Mouse (Mus musculus): ENCODE data around the gene Dhh.
"Not testable (repeated sequence)": the region's sequence is repeated elsewhere in the genome, so short reads cannot be mapped to it uniquely, and the experiment has no call there.

Dhh gene

GRCm38 (mm10) chr15:98897928-98898800 is at the start of gene Dhh:
TSS of gene Dhh (minus strand) at chr15:98898540.
- DNase-seq (ENCODE audit: low spot score in 2 of 2) = no peak

- no peak for DNase-seq (ENCODE audit: low spot score in 2 of 2)
These were observed 49.5 kb upstream of the Dhh start for GRCm38 (mm10) chr15:98947884-98948283.

GRCm38 (mm10) chr15:98943133-98943532 is 44.8 kb upstream of the Dhh start:
- DNase-seq (ENCODE audit: low spot score in 2 of 2) = no peak

GRCm38 (mm10) chr15:98942081-98942480 is 43.7 kb upstream of the Dhh start:
- DNase-seq (ENCODE audit: low spot score in 2 of 2) = no peak

- no peak for DNase-seq (ENCODE audit: low spot score in 2 of 2)
These were observed 43.2 kb upstream of the Dhh start for GRCm38 (mm10) chr15:98941539-98941938.

- DNase-seq (ENCODE audit: low spot score in 2 of 2) = no peak
These were observed 42.5 kb upstream of the Dhh start for GRCm38 (mm10) chr15:98940816-98941215.

- DNase-seq (ENCODE audit: low spot score in 2 of 2) = peak; percentile 83 to 89
These were observed 36.0 kb upstream of the Dhh start, which contains the start of gene Tuba1b for GRCm38 (mm10) chr15:98934217-98934839. TSS of gene Tuba1b (minus strand) at chr15:98934565.

- peak; percentile 77 to 94 for DNase-seq (ENCODE audit: low spot score in 2 of 2)
These were observed 35.5 kb upstream of the Dhh start for GRCm38 (mm10) chr15:98933833-98934216.

- DNase-seq (ENCODE audit: low spot score in 2 of 2) = not testable (repeated sequence)
These were observed 34.8 kb upstream of the Dhh start for GRCm38 (mm10) chr15:98933004-98933671.

GRCm38 (mm10) chr15:98930998-98931397 is 32.7 kb upstream of the Dhh start:
- no peak for DNase-seq (ENCODE audit: low spot score in 2 of 2)

- DNase-seq (ENCODE audit: low spot score in 2 of 2) = no peak
These were observed 31.8 kb upstream of the Dhh start for GRCm38 (mm10) chr15:98930017-98930734.

- peak; percentile 37 to 64 for DNase-seq (ENCODE audit: low spot score in 2 of 2)
These were observed 30.4 kb upstream of the Dhh start for GRCm38 (mm10) chr15:98928598-98929240.

GRCm38 (mm10) chr15:98927566-98927965 is 29.2 kb upstream of the Dhh start:
- DNase-seq (ENCODE audit: low spot score in 2 of 2) = no peak

- no peak for DNase-seq (ENCODE audit: low spot score in 2 of 2)
These were observed 26.3 kb upstream of the Dhh start for GRCm38 (mm10) chr15:98924682-98925081.

GRCm38 (mm10) chr15:98923031-98923537 is 24.7 kb upstream of the Dhh start:
- DNase-seq (ENCODE audit: low spot score in 2 of 2) = no peak

- no peak for DNase-seq (ENCODE audit: low spot score in 2 of 2)
These were observed 24.2 kb upstream of the Dhh start for GRCm38 (mm10) chr15:98922581-98922980.

GRCm38 (mm10) chr15:98921510-98921909 is 23.2 kb upstream of the Dhh start:
- no peak for DNase-seq (ENCODE audit: low spot score in 2 of 2)

GRCm38 (mm10) chr15:98918499-98918895 is 20.2 kb upstream of the Dhh start:
- not testable (repeated sequence) for DNase-seq (ENCODE audit: low spot score in 2 of 2)

GRCm38 (mm10) chr15:98917538-98918498 is 19.5 kb upstream of the Dhh start, which contains the start of gene Lmbr1l:
TSS of gene Lmbr1l (minus strand) at chr15:98918231.
- peak; percentile 95 to 100 for DNase-seq (ENCODE audit: low spot score in 2 of 2)

GRCm38 (mm10) chr15:98917091-98917490 is 18.8 kb upstream of the Dhh start:
- no peak for DNase-seq (ENCODE audit: low spot score in 2 of 2)
